Mouse (Mus musculus) liver, embryonic 14.5 days (tissue): Measurements from ENCODE around the gene Olfr66. TPM values are rescaled to one million over a fixed set of nuclear protein-coding genes. Genes with fewer than 3 reads are reported as not detected.

Experiments
- ATAC-seq: fragments of 200-750 bp; cut with Nextera tagmentation; 2 replicates; pipeline ENCODE4 v1.8.0; 2017; ENCODE audit warnings: moderate number of reproducible peaks, mild to moderate bottlenecking, moderate library complexity; ENCODE audit not compliant: insufficient read depth
- DNase-seq, 3 experiments: peaks; one replicate each; pipeline ENCODE4 v3.0.0-alpha.2; 2012 to 2013; ENCODE audit warnings: low read depth in 3 of 3, low spot score in 3 of 3
- H3K27ac ChIP-seq: fragments of 300-500 bp; sonication (generic); 2 replicates; pipeline ENCODE4 v1.5.1; 2014; ENCODE audit warnings: moderate library complexity, mild to moderate bottlenecking, control low read depth, inconsistent platforms
- H3K27me3 ChIP-seq: fragments of 300-500 bp; sonication (generic); 2 replicates; pipeline ENCODE4 v1.6.1; 2014; ENCODE audit warnings: mild to moderate bottlenecking, low read length, moderate library complexity; ENCODE audit not compliant: control insufficient read depth, insufficient read depth
- H3K36me3 ChIP-seq: fragments of 300-500 bp; sonication (generic); replicated peaks from 2 replicates; pipeline ENCODE4 v1.6.1; 2014; ENCODE audit warnings: low read depth; ENCODE audit not compliant: control insufficient read depth, insufficient read depth
- H3K4me1 ChIP-seq, 2 experiments: fragments of 200-500 bp in 1 of 2; fragments of 300-500 bp in 1 of 2; sonication (generic) in 1 of 2; replicated peaks; 2 replicates each; pipeline ENCODE4 v1.6.1; 2012 to 2014; ENCODE audit warnings: antibody characterized with exemption in 1 of 2, inconsistent platforms in 1 of 2, low read length in 1 of 2; ENCODE audit not compliant: control insufficient read depth in 2 of 2, insufficient read depth in 2 of 2
- H3K4me2 ChIP-seq: fragments of 300-500 bp; sonication (generic); 2 replicates; pipeline ENCODE4 v1.6.1; 2014; ENCODE audit warnings: low read depth, mild to moderate bottlenecking, control low read depth, moderate library complexity
- H3K4me3 ChIP-seq, 2 experiments: fragments of 200-500 bp in 1 of 2; fragments of 300-500 bp in 1 of 2; sonication (generic) in 1 of 2; 2 replicates each; pipeline ENCODE4 v1.5.1; 2012 to 2014; ENCODE audit warnings: low read depth in 2 of 2, low read length in 2 of 2, mild to moderate bottlenecking in 2 of 2, control low read depth in 1 of 2, inconsistent platforms in 1 of 2, moderate library complexity in 1 of 2; ENCODE audit not compliant: insufficient read depth in 1 of 2
- H3K9ac ChIP-seq: fragments of 300-500 bp; sonication (generic); replicated peaks from 2 replicates; pipeline ENCODE4 v1.6.1; 2014; ENCODE audit warnings: mild to moderate bottlenecking, control low read depth, moderate library complexity
- H3K9me3 ChIP-seq: fragments of 300-500 bp; sonication (generic); 2 replicates; pipeline ENCODE4 v1.6.1; 2016; ENCODE audit warnings: low read length, mixed read lengths; ENCODE audit not compliant: control insufficient read depth
- CTCF ChIP-seq: IDR thresholded peaks from 2 replicates; pipeline ENCODE4 v1.5.1; 2016; ENCODE audit warnings: antibody characterized with exemption, low read depth, control low read depth
- EP300 ChIP-seq: IDR thresholded peaks from 2 replicates; pipeline ENCODE4 v1.6.1; 2016; ENCODE audit warnings: antibody characterized with exemption, low read depth
- WGBS: fragments of 180-500 bp; shearing (Covaris S2); extraction: QIAGEN DNeasy Blood & Tissue Kit; methylation state at CpG from one replicate; pipeline ENCODE4 v1.1.7; 2014; ENCODE audit not compliant: insufficient replicate concordance; 5-methylcytosine and 5-hydroxymethylcytosine counted together
- polyA plus RNA-seq, 2 experiments: library from polyadenylated mRNA; depleted of rRNA in 1 of 2; stranded (reverse) in 1 of 2; unstranded in 1 of 2; fragments of >200 nt; fragmentation: Nextera tagmentation in 1 of 2; extraction: Ambion mirVana in 1 of 2; gene quantifications; 2 replicates each; pipeline versions ENCODE4 v1.2.1 to v1.2.3; 2012 to 2014

Gene Olfr66
- polyA plus RNA-seq, 2 experiments, result 0.03 TPM; not detected in 1

DNA sequence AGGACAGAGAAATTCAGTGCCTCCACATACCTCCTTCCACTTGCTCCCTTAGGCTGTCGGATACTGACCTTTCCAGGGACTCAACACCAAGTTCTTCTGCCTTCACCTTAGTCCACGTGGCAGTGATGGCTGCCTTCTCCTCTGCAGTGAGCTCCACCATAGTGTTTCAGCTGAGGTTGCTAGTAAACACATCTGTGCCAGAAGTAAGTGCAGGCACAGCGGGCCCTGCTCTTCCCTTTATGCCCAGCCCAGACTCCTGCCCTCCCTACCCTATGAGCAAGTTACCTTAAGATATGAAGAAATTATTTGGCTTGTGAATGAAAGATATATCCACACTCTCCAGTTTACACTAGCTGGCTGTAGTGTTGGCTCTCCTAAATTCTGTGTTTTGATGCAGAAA lies 45.8 kb downstream of the Olfr66 start, which contains the start of gene Hbb-bh2:
TSS of gene Hbb-bh2 (minus strand) at position 253 of the 400 bp plus-strand sequence.
- Histone ChIP-seq H3K4me1 (peaks cover 22 to 29% of the 10 kb centered on the region in 2 experiments), H3K4me3 (no peak within 1 kb of the TSS), H3K27ac (peak within 1 kb of the TSS; percentile 54), H3K36me3 (no peaks in the 10 kb centered on the region), H3K4me2 (no peak within 1 kb of the TSS), H3K27me3 (no peaks in the 10 kb centered on the region), H3K9ac (peak within 1 kb of the TSS; percentile 3), H3K9me3 (no peaks in the 10 kb centered on the region)
- TF ChIP-seq EP300 (no peak), CTCF (no peak)
- 61% methylated on average over 3 of the region's 3 CpGs for WGBS
- ATAC-seq, result peak; percentile 18; the same call in 1 of the 2 replicates
- no peak for DNase-seq

Other genes with a start within 250 kb of the Olfr66 start
Only the 30 nearest of the 32 such genes appear.
- not detected in 2 replicates for gene Olfr623, start 222.6 kb downstream of the Olfr66 start, polyA plus RNA-seq (2012; rRNA removed)
- not detected in 2 replicates for gene Olfr623, start 222.6 kb downstream of the Olfr66 start, polyA plus RNA-seq (2014; fragmentation: Nextera tagmentation; extraction: Ambion mirVana)
- gene Olfr624, start 215.1 kb downstream of the Olfr66 start, polyA plus RNA-seq (2012; rRNA removed), result 0.01 TPM in 2 replicates
- gene Olfr624, start 215.1 kb downstream of the Olfr66 start, polyA plus RNA-seq (2014; fragmentation: Nextera tagmentation; extraction: Ambion mirVana), result not detected in 2 replicates
- not detected in 2 replicates for gene Olfr625-ps1, start 203.5 kb downstream of the Olfr66 start, polyA plus RNA-seq (2012; rRNA removed)
- gene Olfr625-ps1, start 203.5 kb downstream of the Olfr66 start, polyA plus RNA-seq (2014; fragmentation: Nextera tagmentation; extraction: Ambion mirVana), result not detected in 2 replicates
- gene Olfr243, start 171.6 kb downstream of the Olfr66 start, polyA plus RNA-seq (2012; rRNA removed), result not detected in 2 replicates
- gene Olfr243, start 171.6 kb downstream of the Olfr66 start, polyA plus RNA-seq (2014; fragmentation: Nextera tagmentation; extraction: Ambion mirVana), result not detected in 2 replicates
- gene Olfr628, start 155.9 kb downstream of the Olfr66 start, polyA plus RNA-seq (2012; rRNA removed), result not detected in 2 replicates
- gene Olfr628, start 155.9 kb downstream of the Olfr66 start, polyA plus RNA-seq (2014; fragmentation: Nextera tagmentation; extraction: Ambion mirVana), result not detected in 2 replicates
- 0.08 TPM in 1 of 2 replicates, not detected in the other for gene Olfr629, start 141.3 kb downstream of the Olfr66 start, polyA plus RNA-seq (2012; rRNA removed)
- 0.18 and 0.22 TPM in 2 replicates for gene Olfr629, start 141.3 kb downstream of the Olfr66 start, polyA plus RNA-seq (2014; fragmentation: Nextera tagmentation; extraction: Ambion mirVana)
- gene Olfr630, start 128.9 kb downstream of the Olfr66 start, polyA plus RNA-seq (2012; rRNA removed), result 0.03 TPM in 2 replicates
- gene Olfr630, start 128.9 kb downstream of the Olfr66 start, polyA plus RNA-seq (2014; fragmentation: Nextera tagmentation; extraction: Ambion mirVana), result not detected in 2 replicates
- gene Olfr69, start 114.7 kb downstream of the Olfr66 start, polyA plus RNA-seq (2012; rRNA removed), result 0.01 TPM in 1 of 2 replicates, not detected in the other
- gene Olfr69, start 114.7 kb downstream of the Olfr66 start, polyA plus RNA-seq (2014; fragmentation: Nextera tagmentation; extraction: Ambion mirVana), result not detected in 2 replicates
- 0.02 and 0.10 TPM in 2 replicates for gene Olfr68, start 106.6 kb downstream of the Olfr66 start, polyA plus RNA-seq (2012; rRNA removed)
- gene Olfr68, start 106.6 kb downstream of the Olfr66 start, polyA plus RNA-seq (2014; fragmentation: Nextera tagmentation; extraction: Ambion mirVana), result 0.08 TPM in 1 of 2 replicates, not detected in the other
- gene Olfr67, start 94.4 kb downstream of the Olfr66 start, polyA plus RNA-seq (2012; rRNA removed), result 0.02 TPM in 1 of 2 replicates, not detected in the other
- gene Olfr67, start 94.4 kb downstream of the Olfr66 start, polyA plus RNA-seq (2014; fragmentation: Nextera tagmentation; extraction: Ambion mirVana), result not detected in 2 replicates
- 57,913 and 74,220 TPM in 2 replicates for gene Hbb-bt, start 72.3 kb downstream of the Olfr66 start, polyA plus RNA-seq (2012; rRNA removed)
- gene Hbb-bt, start 72.3 kb downstream of the Olfr66 start, polyA plus RNA-seq (2014; fragmentation: Nextera tagmentation; extraction: Ambion mirVana), result 62,702 and 66,320 TPM in 2 replicates
- gene Hbb-bs, start 58.2 kb downstream of the Olfr66 start, polyA plus RNA-seq (2012; rRNA removed), result 195,474 and 209,901 TPM in 2 replicates
- gene Hbb-bs, start 58.2 kb downstream of the Olfr66 start, polyA plus RNA-seq (2014; fragmentation: Nextera tagmentation; extraction: Ambion mirVana), result 126,713 and 131,477 TPM in 2 replicates
- 0.19 and 0.36 TPM in 2 replicates for gene Hbb-bh2, start 45.7 kb downstream of the Olfr66 start, polyA plus RNA-seq (2012; rRNA removed)
- gene Hbb-bh2, start 45.7 kb downstream of the Olfr66 start, polyA plus RNA-seq (2014; fragmentation: Nextera tagmentation; extraction: Ambion mirVana), result not detected in 2 replicates
- gene Hbb-bh1, start 43.1 kb downstream of the Olfr66 start, polyA plus RNA-seq (2012; rRNA removed), result 94.8 and 146 TPM in 2 replicates
- 155 and 211 TPM in 2 replicates for gene Hbb-bh1, start 43.1 kb downstream of the Olfr66 start, polyA plus RNA-seq (2014; fragmentation: Nextera tagmentation; extraction: Ambion mirVana)
- gene Hbb-y, start 33.0 kb downstream of the Olfr66 start, polyA plus RNA-seq (2012; rRNA removed), result 361 and 394 TPM in 2 replicates
- gene Hbb-y, start 33.0 kb downstream of the Olfr66 start, polyA plus RNA-seq (2014; fragmentation: Nextera tagmentation; extraction: Ambion mirVana), result 543 and 665 TPM in 2 replicates
- gene Olfr64, start 8.2 kb upstream of the Olfr66 start, polyA plus RNA-seq (2012; rRNA removed), result under 0.01 TPM in 1 of 2 replicates, not detected in the other
- gene Olfr64, start 8.2 kb upstream of the Olfr66 start, polyA plus RNA-seq (2014; fragmentation: Nextera tagmentation; extraction: Ambion mirVana), result not detected in 2 replicates
- not detected in 2 replicates for gene Olfr65, start 17.2 kb upstream of the Olfr66 start, polyA plus RNA-seq (2012; rRNA removed)
- not detected in 2 replicates for gene Olfr65, start 17.2 kb upstream of the Olfr66 start, polyA plus RNA-seq (2014; fragmentation: Nextera tagmentation; extraction: Ambion mirVana)
- gene Olfr631, start 42.6 kb upstream of the Olfr66 start, polyA plus RNA-seq (2012; rRNA removed), result 0.84 and 0.95 TPM in 2 replicates
- gene Olfr631, start 42.6 kb upstream of the Olfr66 start, polyA plus RNA-seq (2014; fragmentation: Nextera tagmentation; extraction: Ambion mirVana), result 0.19 and 0.24 TPM in 2 replicates
- 1.9 and 2.2 TPM in 2 replicates for gene Olfr632, start 48.1 kb upstream of the Olfr66 start, polyA plus RNA-seq (2012; rRNA removed)
- 0.52 and 0.69 TPM in 2 replicates for gene Olfr632, start 48.1 kb upstream of the Olfr66 start, polyA plus RNA-seq (2014; fragmentation: Nextera tagmentation; extraction: Ambion mirVana)
- 0.04 and 0.06 TPM in 2 replicates for gene Olfr633, start 58.2 kb upstream of the Olfr66 start, polyA plus RNA-seq (2012; rRNA removed)
- not detected in 2 replicates for gene Olfr633, start 58.2 kb upstream of the Olfr66 start, polyA plus RNA-seq (2014; fragmentation: Nextera tagmentation; extraction: Ambion mirVana)
- gene Olfr635, start 84.9 kb upstream of the Olfr66 start, polyA plus RNA-seq (2012; rRNA removed), result 0.02 and 0.03 TPM in 2 replicates
- gene Olfr635, start 84.9 kb upstream of the Olfr66 start, polyA plus RNA-seq (2014; fragmentation: Nextera tagmentation; extraction: Ambion mirVana), result not detected in 2 replicates
- gene Olfr638, start 112.5 kb upstream of the Olfr66 start, polyA plus RNA-seq (2012; rRNA removed), result 0.06 and 0.18 TPM in 2 replicates
- not detected in 2 replicates for gene Olfr638, start 112.5 kb upstream of the Olfr66 start, polyA plus RNA-seq (2014; fragmentation: Nextera tagmentation; extraction: Ambion mirVana)
- gene Olfr639, start 131.1 kb upstream of the Olfr66 start, polyA plus RNA-seq (2012; rRNA removed), result not detected in 2 replicates
- gene Olfr639, start 131.1 kb upstream of the Olfr66 start, polyA plus RNA-seq (2014; fragmentation: Nextera tagmentation; extraction: Ambion mirVana), result 0.03 TPM in 1 of 2 replicates, not detected in the other
- gene Olfr640, start 139.3 kb upstream of the Olfr66 start, polyA plus RNA-seq (2012; rRNA removed), result not detected in 2 replicates
- gene Olfr640, start 139.3 kb upstream of the Olfr66 start, polyA plus RNA-seq (2014; fragmentation: Nextera tagmentation; extraction: Ambion mirVana), result not detected in 2 replicates
- gene Olfr641, start 149.2 kb upstream of the Olfr66 start, polyA plus RNA-seq (2012; rRNA removed), result not detected in 2 replicates
- gene Olfr641, start 149.2 kb upstream of the Olfr66 start, polyA plus RNA-seq (2014; fragmentation: Nextera tagmentation; extraction: Ambion mirVana), result not detected in 2 replicates
- gene Olfr642, start 166.4 kb upstream of the Olfr66 start, polyA plus RNA-seq (2012; rRNA removed), result not detected in 2 replicates
- gene Olfr642, start 166.4 kb upstream of the Olfr66 start, polyA plus RNA-seq (2014; fragmentation: Nextera tagmentation; extraction: Ambion mirVana), result not detected in 2 replicates
- gene 4930516K23Rik, start 175.2 kb upstream of the Olfr66 start, polyA plus RNA-seq (2012; rRNA removed), result not detected in 2 replicates
- gene 4930516K23Rik, start 175.2 kb upstream of the Olfr66 start, polyA plus RNA-seq (2014; fragmentation: Nextera tagmentation; extraction: Ambion mirVana), result not detected in 2 replicates
- not detected in 2 replicates for gene Olfr644, start 185.6 kb upstream of the Olfr66 start, polyA plus RNA-seq (2012; rRNA removed)
- gene Olfr644, start 185.6 kb upstream of the Olfr66 start, polyA plus RNA-seq (2014; fragmentation: Nextera tagmentation; extraction: Ambion mirVana), result not detected in 2 replicates
- gene Olfr645, start 199.2 kb upstream of the Olfr66 start, polyA plus RNA-seq (2012; rRNA removed), result not detected in 2 replicates
- gene Olfr645, start 199.2 kb upstream of the Olfr66 start, polyA plus RNA-seq (2014; fragmentation: Nextera tagmentation; extraction: Ambion mirVana), result not detected in 2 replicates
- not detected in 2 replicates for gene Olfr646, start 218.6 kb upstream of the Olfr66 start, polyA plus RNA-seq (2012; rRNA removed)
- not detected in 2 replicates for gene Olfr646, start 218.6 kb upstream of the Olfr66 start, polyA plus RNA-seq (2014; fragmentation: Nextera tagmentation; extraction: Ambion mirVana)